In genomic region chr13:4279284-4279683, GRCm38 (mm10) we compare ENCODE assay signal across 11 mouse cellular contexts. TPM values are rescaled to one million over a fixed set of nuclear protein-coding genes. Genes with fewer than 3 reads are reported as not detected.
DNase-seq lines count a peak whose midpoint lies in the region; ATAC-seq and TF ChIP-seq lines count a peak whose summit lies in the region.
"Had no signal": no experiment of that assay in that cellular context is flagged by ENCODE, and none has a peak within 500 bp of the region (broad histone marks: within the 10 kb centered on the region; RNA-seq: fewer than 3 reads in every experiment).

Gene Akr1c12 (minus strand): TSS chr13:4279433.

- H3K9me3 ChIP-seq in kidney, postnatal 0 days (replicated peaks; ENCODE audit: low read length) = no peaks in the 10 kb centered on the region
- no peaks in the 10 kb centered on the region for H3K9me3 ChIP-seq in heart, embryonic 12.5 days (replicated peaks)
- H3K9me3 ChIP-seq: forebrain, embryonic 12.5 days; hindbrain, embryonic 15.5 days had no signal

- H3K4me3 ChIP-seq in kidney, postnatal 0 days (replicated peaks; ENCODE audit: low read depth, low read length) = no peak within 1 kb of the TSS
- H3K4me3 ChIP-seq in heart, embryonic 12.5 days = no peak within 1 kb of the TSS
- H3K4me3 ChIP-seq: forebrain, embryonic 12.5 days; hindbrain, embryonic 15.5 days had no signal

- no peak for TF ChIP-seq CTCF in kidney, postnatal 0 days (IDR thresholded peaks at IDR 0.05; ENCODE audit: low read depth)

- WGBS in kidney, postnatal 0 days = 33% methylated on average over 4 of the region's 4 CpGs
- 60% methylated on average over 4 of the region's 4 CpGs for WGBS in heart, embryonic 12.5 days

- DNase-seq in CD4-positive, CD25-positive, alpha-beta regulatory T cell, adult 2 months (ENCODE audit: low read depth, low spot score) = peak; percentile 32
- peak; percentile 23 for DNase-seq in kidney, postnatal 0 days (ENCODE audit: low spot score)
- no peak for DNase-seq in spleen, adult 12 weeks (ENCODE audit: low spot score)
- no peak for DNase-seq in spleen, postnatal 4 days (ENCODE audit: low spot score in 2 of 2)
- DNase-seq in left cerebral cortex, postnatal 10 days (ENCODE audit: extremely low spot score in 1 of 2, low spot score in 2 of 2) = no peak
- DNase-seq: midbrain, embryonic 14.5 days had no signal

- no peak within 1 kb of the TSS for H3K9ac ChIP-seq in kidney, postnatal 0 days (ENCODE audit: low read depth, low read length)
- H3K9ac ChIP-seq in heart, embryonic 12.5 days = no peak within 1 kb of the TSS
- H3K9ac ChIP-seq: forebrain, embryonic 12.5 days; hindbrain, embryonic 15.5 days had no signal

- H3K27me3 ChIP-seq in kidney, postnatal 0 days (ENCODE audit: insufficient read depth, low read length) = no peaks in the 10 kb centered on the region
- H3K27me3 ChIP-seq in heart, embryonic 12.5 days (replicated peaks) = no peaks in the 10 kb centered on the region
- H3K27me3 ChIP-seq: forebrain, embryonic 12.5 days; hindbrain, embryonic 15.5 days had no signal

- H3K4me2 ChIP-seq in kidney, postnatal 0 days (ENCODE audit: low read length) = no peak within 1 kb of the TSS
- H3K4me2 ChIP-seq in heart, embryonic 12.5 days = no peak within 1 kb of the TSS
- H3K4me2 ChIP-seq: forebrain, embryonic 12.5 days; hindbrain, embryonic 15.5 days had no signal

- intact Hi-C loops in left cerebral cortex, postnatal 10 days (cut with DNase I) = no loop called here

- H3K4me1 ChIP-seq in kidney, postnatal 0 days (replicated peaks; ENCODE audit: insufficient read depth, low read length) = 0 out of 2 replicates have a peak, but pooled peaks cover 4% of the 10 kb centered on the region
- H3K4me1 ChIP-seq in heart, embryonic 12.5 days (replicated peaks) = no peaks in the 10 kb centered on the region
- H3K4me1 ChIP-seq: forebrain, embryonic 12.5 days; hindbrain, embryonic 15.5 days had no signal

- ATAC-seq in hematopoietic stem cell, adult 5-6 weeks (replicated peaks in 1 of 2; ENCODE audit: insufficient read depth in 1 of 2, low FRiP score in 2 of 2, low TSS enrichment in 1 of 2, low read depth in 1 of 2, poor library complexity in 2 of 2, severe bottlenecking in 2 of 2) = peak; percentile 65 to 67
- ATAC-seq in kidney, postnatal 0 days (replicated peaks; ENCODE audit: low FRiP score, low read depth) = peak; percentile 81
- peak; percentile 68 for ATAC-seq in megakaryocyte progenitor cell, adult 5-6 weeks (replicated peaks; ENCODE audit: poor library complexity)
- ATAC-seq in heart, embryonic 12.5 days (ENCODE audit: insufficient number of reproducible peaks, low FRiP score) = no peak

- H3K27ac ChIP-seq in kidney, postnatal 0 days = no peak within 1 kb of the TSS
- no peak within 1 kb of the TSS for H3K27ac ChIP-seq in heart, embryonic 12.5 days (ENCODE audit: poor library complexity, severe bottlenecking)
- H3K27ac ChIP-seq: forebrain, embryonic 12.5 days; hindbrain, embryonic 15.5 days had no signal

- H3K36me3 ChIP-seq in kidney, postnatal 0 days (ENCODE audit: insufficient read depth, low read length) = no peaks in the 10 kb centered on the region
- no peaks in the 10 kb centered on the region for H3K36me3 ChIP-seq in heart, embryonic 12.5 days
- H3K36me3 ChIP-seq: forebrain, embryonic 12.5 days; hindbrain, embryonic 15.5 days had no signal

RNA-seq across cellular contexts. Expression of gene Akr1c12, which starts in this region (rescaled TPM):
- 8.8 and 16.6 TPM in 2 replicates for total RNA-seq in hematopoietic stem cell, adult 5-6 weeks (2017)
- polyA plus RNA-seq in kidney, postnatal 0 days (2015; fragmentation: Nextera tagmentation; extraction: Ambion mirVana) = 6.2 and 6.8 TPM in 2 replicates
- 2.0 and 5.1 TPM in 2 replicates for total RNA-seq in megakaryocyte progenitor cell, adult 5-6 weeks (2015)
- total RNA-seq in megakaryocyte progenitor cell, adult 5-6 weeks (2017) = 1.0 and 1.7 TPM in 2 replicates
- total RNA-seq in left cerebral cortex, postnatal 10 days (2021) = not detected
- polyA plus RNA-seq in heart, embryonic 12.5 days (2016; fragmentation: Nextera tagmentation; extraction: Ambion mirVana) = 0.53 and 0.55 TPM in 2 replicates
- polyA plus RNA-seq: midbrain, embryonic 14.5 days had no signal

Comparison
In these comparisons a context has a peak if more than half of its experiments do, and no peak if none do; other contexts are left out.
1. DNase-seq: peak in CD4-positive, CD25-positive, alpha-beta regulatory T cell, adult 2 months (single experiment) and kidney, postnatal 0 days (single experiment); none in spleen, adult 12 weeks (single experiment), spleen, postnatal 4 days (0 of 2) and left cerebral cortex, postnatal 10 days (0 of 2).